Mouse (Mus musculus): ENCODE results near the gene Ablim1. TPM values are rescaled to one million over a fixed set of nuclear protein-coding genes. Genes with fewer than 3 reads are reported as not detected.

Ablim1 gene
- total and polyA plus RNA-seq, 2 experiments from 2014 or later, result 47.8 to 76.9 TPM

GRCm38 (mm10) chr19:57118785-57119565 lies 195.7 kb downstream of the Ablim1 start:
- H3K4me1 ChIP-seq (ENCODE audit: insufficient read depth), result peaks cover 15% of the 10 kb centered on the region; the same call in 1 of the 2 replicates
- peak overlapping the region; percentile 49 for H3K4me2 ChIP-seq (ENCODE audit: low read depth)
- no peak for TF ChIP-seq CTCF (IDR thresholded peaks at IDR 0.05; ENCODE audit: low read depth)

GRCm38 (mm10) chr19:57117751-57118150 lies 197.0 kb downstream of the Ablim1 start:
- no peak for DNase-seq
- no peak for ATAC-seq
- H3K9me3 ChIP-seq (ENCODE audit: low read length), result no peaks in the 10 kb centered on the region
- H3K27me3 ChIP-seq (ENCODE audit: insufficient read depth, low read length), result no peaks in the 10 kb centered on the region
- H3K27ac ChIP-seq (ENCODE audit: low read depth, low read length), result no peak overlapping the region
- 23% methylated on average over 6 of the region's 6 CpGs for WGBS
- peak overlapping the region; percentile 13 for H3K4me2 ChIP-seq (ENCODE audit: low read depth)
- H3K36me3 ChIP-seq (ENCODE audit: insufficient read depth), result 0 out of 2 replicates have a peak, but pooled peaks cover 2% of the 10 kb centered on the region
- no peak overlapping the region for H3K9ac ChIP-seq
- peak overlapping the region; percentile 16; the same call in 1 of the 2 replicates for H3K4me3 ChIP-seq (ENCODE audit: low read depth, low read length)
- H3K4me1 ChIP-seq (ENCODE audit: insufficient read depth), result peaks cover 15% of the 10 kb centered on the region; the same call in 1 of the 2 replicates
- no peak for TF ChIP-seq CTCF (IDR thresholded peaks at IDR 0.05; ENCODE audit: low read depth)

More at GRCm38 (mm10) chr19:57118785-57119565, 195.7 kb downstream of the Ablim1 start:
- no peaks in the 10 kb centered on the region for H3K9me3 ChIP-seq (ENCODE audit: low read length)
- peak; percentile 76 for DNase-seq
- H3K9ac ChIP-seq, result peak overlapping the region; percentile 40; the same call in 1 of the 2 replicates
- 0 out of 2 replicates have a peak, but pooled peaks cover 2% of the 10 kb centered on the region for H3K36me3 ChIP-seq (ENCODE audit: insufficient read depth)
- peak; percentile 85 for ATAC-seq
- H3K4me3 ChIP-seq (ENCODE audit: low read depth, low read length), result peak overlapping the region; percentile 25
- H3K27me3 ChIP-seq (ENCODE audit: insufficient read depth, low read length), result no peaks in the 10 kb centered on the region
- 32% methylated on average over 22 of the region's 22 CpGs for WGBS
- peak overlapping the region; percentile 57 for H3K27ac ChIP-seq (ENCODE audit: low read depth, low read length)

- H3K4me2 ChIP-seq (ENCODE audit: low read depth), result peak overlapping the region; percentile 15; the same call in 1 of the 2 replicates
- 0 out of 2 replicates have a peak, but pooled peaks cover 2% of the 10 kb centered on the region for H3K36me3 ChIP-seq (ENCODE audit: insufficient read depth)
- H3K9ac ChIP-seq, result no peak overlapping the region
- no peak overlapping the region for H3K27ac ChIP-seq (ENCODE audit: low read depth, low read length)
- DNase-seq (no peak), ATAC-seq (no peak)
- TF ChIP-seq CTCF (IDR thresholded peaks at IDR 0.05; ENCODE audit: low read depth), result no peak
- peaks cover 17% of the 10 kb centered on the region; the same call in 1 of the 2 replicates for H3K4me1 ChIP-seq (ENCODE audit: insufficient read depth)
- H3K4me3 ChIP-seq (ENCODE audit: low read depth, low read length), result no peak overlapping the region
- 15% methylated on average over 7 of the region's 7 CpGs for WGBS
- no peaks in the 10 kb centered on the region for H3K27me3 ChIP-seq (ENCODE audit: insufficient read depth, low read length)
- no peaks in the 10 kb centered on the region for H3K9me3 ChIP-seq (ENCODE audit: low read length)
Measured at GRCm38 (mm10) chr19:57116871-57117501, 197.7 kb downstream of the Ablim1 start.

DNA sequence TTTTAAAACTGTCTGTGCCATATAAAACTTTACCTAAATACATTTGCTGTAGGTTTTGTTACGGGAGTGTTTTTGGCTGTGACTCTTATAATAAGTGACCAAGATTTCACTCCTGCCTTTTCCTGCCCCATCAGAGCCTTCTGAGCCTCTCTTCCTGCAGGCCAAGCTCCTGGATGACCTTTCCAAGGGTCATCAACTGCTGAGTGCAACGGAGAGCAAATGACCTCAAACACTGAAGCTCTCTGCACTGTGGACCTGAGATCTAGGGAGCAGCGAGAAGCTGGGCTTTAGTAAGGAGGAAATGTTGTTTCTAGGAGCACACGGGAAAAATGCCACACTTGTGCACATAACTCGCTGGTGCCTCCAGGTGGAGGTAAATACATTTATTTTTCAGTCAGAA lies 199.0 kb downstream of the Ablim1 start:
- no peak for DNase-seq
- TF ChIP-seq CTCF (IDR thresholded peaks at IDR 0.05; ENCODE audit: low read depth), result 0 out of 2 replicates have a peak, but pooled peaks have one; percentile 15
- 72% methylated on average over 5 of the region's 5 CpGs for WGBS
- ATAC-seq, result no peak
- Histone ChIP-seq H3K9me3 (ENCODE audit: low read length) (no peaks in the 10 kb centered on the region), H3K36me3 (ENCODE audit: insufficient read depth) (0 out of 2 replicates have a peak, but pooled peaks cover 2% of the 10 kb centered on the region), H3K4me1 (ENCODE audit: insufficient read depth) (peaks cover 17% of the 10 kb centered on the region; the same call in 1 of the 2 replicates), H3K4me3 (ENCODE audit: low read depth, low read length) (no peak overlapping the region), H3K27ac (ENCODE audit: low read depth, low read length) (no peak overlapping the region), H3K27me3 (ENCODE audit: insufficient read depth, low read length) (no peaks in the 10 kb centered on the region), H3K9ac (no peak overlapping the region), H3K4me2 (ENCODE audit: low read depth) (no peak overlapping the region)

GRCm38 (mm10) chr19:57114951-57115350 lies 199.8 kb downstream of the Ablim1 start:
- H3K36me3 ChIP-seq (ENCODE audit: insufficient read depth), result 0 out of 2 replicates have a peak, but pooled peaks cover 2% of the 10 kb centered on the region
- no peak for DNase-seq
- H3K4me3 ChIP-seq (ENCODE audit: low read depth, low read length), result no peak overlapping the region
- WGBS, result 84% methylated on average over 5 of the region's 5 CpGs
- H3K27ac ChIP-seq (ENCODE audit: low read depth, low read length), result no peak overlapping the region
- H3K9ac ChIP-seq, result no peak overlapping the region
- no peak for TF ChIP-seq CTCF (IDR thresholded peaks at IDR 0.05; ENCODE audit: low read depth)
- H3K27me3 ChIP-seq (ENCODE audit: insufficient read depth, low read length), result no peaks in the 10 kb centered on the region
- no peak for ATAC-seq
- no peak overlapping the region for H3K4me2 ChIP-seq (ENCODE audit: low read depth)
- peaks cover 16% of the 10 kb centered on the region; the same call in 1 of the 2 replicates for H3K4me1 ChIP-seq (ENCODE audit: insufficient read depth)
- H3K9me3 ChIP-seq (ENCODE audit: low read length), result no peaks in the 10 kb centered on the region

DNA sequence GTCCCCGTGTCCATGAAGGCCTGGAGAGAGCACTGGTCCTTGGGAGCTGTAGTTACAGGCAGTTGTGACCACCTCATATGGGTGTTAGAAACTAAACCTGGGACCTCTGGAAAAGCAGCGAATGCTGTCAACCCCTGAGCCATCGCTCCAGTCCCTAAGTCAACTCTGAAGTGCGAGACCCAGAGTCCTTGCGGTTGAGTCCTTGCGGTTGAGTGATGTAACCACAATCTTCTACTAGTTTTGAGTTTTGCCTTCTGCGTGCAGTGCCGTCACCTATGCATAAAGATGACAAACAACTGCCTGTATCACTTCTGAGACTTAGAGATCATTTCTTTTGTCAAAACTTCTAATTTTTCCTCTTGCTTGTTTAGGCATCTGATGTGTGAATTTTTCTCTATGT lies 200.7 kb downstream of the Ablim1 start:
- Histone ChIP-seq H3K27ac (ENCODE audit: low read depth, low read length) (no peak overlapping the region), H3K9me3 (ENCODE audit: low read length) (no peaks in the 10 kb centered on the region), H3K4me2 (ENCODE audit: low read depth) (no peak overlapping the region), H3K4me1 (ENCODE audit: insufficient read depth) (peaks cover 7% of the 10 kb centered on the region; the same call in 1 of the 2 replicates), H3K27me3 (ENCODE audit: insufficient read depth, low read length) (no peaks in the 10 kb centered on the region), H3K4me3 (ENCODE audit: low read depth, low read length) (no peak overlapping the region), H3K9ac (no peak overlapping the region), H3K36me3 (ENCODE audit: insufficient read depth) (0 out of 2 replicates have a peak, but pooled peaks cover 2% of the 10 kb centered on the region)
- no peak for TF ChIP-seq CTCF (IDR thresholded peaks at IDR 0.05; ENCODE audit: low read depth)
- no peak for DNase-seq
- WGBS, result 98% methylated on average over 8 of the region's 8 CpGs
- ATAC-seq, result no peak

Data from forebrain, postnatal 0 days (tissue).